Mouse (Mus musculus): ENCODE data around the gene Sorcs2.

Gene Sorcs2

GRCm38 (mm10) chr5:36361749-36362148 lies 36.2 kb downstream of the Sorcs2 start:
- in situ Hi-C loops (cut with MboI, MseI) = no loop called here

- in situ Hi-C loops (cut with MboI, MseI) = no loop called here
Observed at GRCm38 (mm10) chr5:36360343-36360742, 37.6 kb downstream of the Sorcs2 start.

GRCm38 (mm10) chr5:36359535-36360243 lies 38.2 kb downstream of the Sorcs2 start:
- in situ Hi-C loops (cut with MboI, MseI) = no loop called here

- in situ Hi-C loops (cut with MboI, MseI) = no loop called here
Observed at GRCm38 (mm10) chr5:36358161-36358560, 39.8 kb downstream of the Sorcs2 start.

GRCm38 (mm10) chr5:36356659-36357058 lies 41.3 kb downstream of the Sorcs2 start:
- in situ Hi-C loops (cut with MboI, MseI) = no loop called here

- in situ Hi-C loops (cut with MboI, MseI) = no loop called here
Observed at GRCm38 (mm10) chr5:36355683-36356082, 42.3 kb downstream of the Sorcs2 start.

GRCm38 (mm10) chr5:36353679-36354078 lies 44.3 kb downstream of the Sorcs2 start:
- in situ Hi-C loops (cut with MboI, MseI) = loop anchor here (5.0 kb wide), 1 partner anchor 94 kb away; no protein-coding TSS in a partner anchor

- in situ Hi-C loops (cut with MboI, MseI) = loop anchor here (5.0 kb wide), 1 partner anchor 94 kb away; no protein-coding TSS in a partner anchor
Observed at GRCm38 (mm10) chr5:36353194-36353593, 44.7 kb downstream of the Sorcs2 start.

GRCm38 (mm10) chr5:36346698-36347097 lies 51.2 kb downstream of the Sorcs2 start:
- in situ Hi-C loops (cut with MboI, MseI) = no loop called here

- in situ Hi-C loops (cut with MboI, MseI) = no loop called here
Observed at GRCm38 (mm10) chr5:36339283-36339682, 58.7 kb downstream of the Sorcs2 start.

- in situ Hi-C loops (cut with MboI, MseI) = no loop called here
Observed at GRCm38 (mm10) chr5:36336252-36336651, 61.7 kb downstream of the Sorcs2 start.

GRCm38 (mm10) chr5:36335661-36336060 lies 62.3 kb downstream of the Sorcs2 start:
- in situ Hi-C loops (cut with MboI, MseI) = no loop called here

- in situ Hi-C loops (cut with MboI, MseI) = no loop called here
Observed at GRCm38 (mm10) chr5:36334227-36334626, 63.7 kb downstream of the Sorcs2 start.

- in situ Hi-C loops (cut with MboI, MseI) = no loop called here
Observed at GRCm38 (mm10) chr5:36330472-36331155, 67.3 kb downstream of the Sorcs2 start.

GRCm38 (mm10) chr5:36326057-36327010 lies 71.6 kb downstream of the Sorcs2 start:
- in situ Hi-C loops (cut with MboI, MseI) = no loop called here

- in situ Hi-C loops (cut with MboI, MseI) = loop anchor here (5.0 kb wide), 1 partner anchor 73 kb away; the partner anchor contains the start of gene Sorcs2
Observed at GRCm38 (mm10) chr5:36324140-36324572, 73.8 kb downstream of the Sorcs2 start.

GRCm38 (mm10) chr5:36323526-36323925 lies 74.4 kb downstream of the Sorcs2 start:
- in situ Hi-C loops (cut with MboI, MseI) = loop anchor here (5.0 kb wide), 1 partner anchor 74 kb away; the partner anchor contains the start of gene Sorcs2

- in situ Hi-C loops (cut with MboI, MseI) = loop anchor here (5.0 kb wide), 1 partner anchor 76 kb away; the partner anchor contains the start of gene Sorcs2
Observed at GRCm38 (mm10) chr5:36321581-36321980, 76.4 kb downstream of the Sorcs2 start.

GRCm38 (mm10) chr5:36320667-36321066 lies 77.3 kb downstream of the Sorcs2 start:
- in situ Hi-C loops (cut with MboI, MseI) = loop anchor here (5.0 kb wide), 1 partner anchor 77 kb away; the partner anchor contains the start of gene Sorcs2

GRCm38 (mm10) chr5:36317641-36318368 lies 80.1 kb downstream of the Sorcs2 start:
- in situ Hi-C loops (cut with MboI, MseI) = no loop called here

GRCm38 (mm10) chr5:36315106-36315505 lies 82.8 kb downstream of the Sorcs2 start:
- in situ Hi-C loops (cut with MboI, MseI) = no loop called here
